Mouse (Mus musculus): ENCODE data around the gene Mn1. TPM values are rescaled to one million over a fixed set of nuclear protein-coding genes. Genes with fewer than 3 reads are reported as not detected.

Gene Mn1
- total and polyA plus RNA-seq, 3 experiments = not detected

- Histone ChIP-seq H3K27ac (ENCODE audit: control insufficient read depth, low read depth, low read length) (no peak overlapping the region), H3K4me1 (ENCODE audit: control insufficient read depth in 1 of 2, insufficient read depth in 2 of 2, low read length in 2 of 2) (no peaks in the 10 kb centered on the region), H3K4me3 (ENCODE audit: control insufficient read depth in 1 of 2, insufficient read depth in 1 of 2, low read depth in 2 of 2, low read length in 2 of 2) (no peak overlapping the region), H3K79me2 (ENCODE audit: control insufficient read depth, insufficient read depth, low read length, poor library complexity) (no peaks in the 10 kb centered on the region), H3K9ac (ENCODE audit: control insufficient read depth, low read depth, low read length, poor library complexity, severe bottlenecking) (no peak overlapping the region), H3K36me3 (ENCODE audit: control insufficient read depth in 1 of 2, insufficient read depth in 2 of 2, low read length in 2 of 2) (peaks cover 0 to 29% of the 10 kb centered on the region in 2 experiments; a peak in 2 of 4 replicates), H3K27me3 (ENCODE audit: control insufficient read depth in 1 of 2, insufficient read depth in 2 of 2, low read length in 2 of 2) (no peaks in the 10 kb centered on the region), H3K9me3 (replicated peaks; ENCODE audit: insufficient read depth, low read length) (no peaks in the 10 kb centered on the region)
- DNase-seq (ENCODE audit: low read depth, low spot score) = no peak
- no peak for TF ChIP-seq TCF12 (IDR thresholded peaks at IDR 0.05; ENCODE audit: low read depth, low read length)
- no peak for TF ChIP-seq CTCF (IDR thresholded peaks at IDR 0.05 in 2 of 3, conservative IDR thresholded peaks at IDR 0.05 in 1 of 3; ENCODE audit: control insufficient read depth in 1 of 3, insufficient read depth in 1 of 3, low read depth in 2 of 3, low read length in 3 of 3, poor library complexity in 1 of 3, severe bottlenecking in 1 of 3)
- TF ChIP-seq GABPA (IDR thresholded peaks at IDR 0.05; ENCODE audit: low read depth, low read length) = no peak
- no peak for TF ChIP-seq MEF2A (IDR thresholded peaks at IDR 0.05; ENCODE audit: extremely low read depth, insufficient replicate concordance, low read depth, low read length, poor library complexity, severe bottlenecking)
- TF ChIP-seq ZMIZ1 (IDR thresholded peaks at IDR 0.05; ENCODE audit: low read depth, low read length) = no peak
- TF ChIP-seq RAD21 (IDR thresholded peaks at IDR 0.05; ENCODE audit: low read depth, low read length) = no peak
- TF ChIP-seq TAL1 (IDR thresholded peaks at IDR 0.05; ENCODE audit: low read length) = no peak
- no peak for TF ChIP-seq MYC (IDR thresholded peaks at IDR 0.05; ENCODE audit: low read depth, low read length)
- TF ChIP-seq ZC3H11A (IDR thresholded peaks at IDR 0.05; ENCODE audit: low read depth, low read length) = no peak
- TF ChIP-seq POLR2A (IDR thresholded peaks at IDR 0.05; ENCODE audit: control insufficient read depth in 1 of 2, insufficient read depth in 1 of 2, low read depth in 1 of 2, low read length in 2 of 2, poor library complexity in 1 of 2) = no peak
- TF ChIP-seq ZKSCAN1 (IDR thresholded peaks at IDR 0.05; ENCODE audit: low read depth, low read length) = no peak
- no peak for TF ChIP-seq E2F4 (IDR thresholded peaks at IDR 0.05; ENCODE audit: borderline replicate concordance, low read depth, low read length)
- TF ChIP-seq MXI1 (IDR thresholded peaks at IDR 0.05; ENCODE audit: low read depth, low read length) = no peak
- TF ChIP-seq RCOR1 (IDR thresholded peaks at IDR 0.05; ENCODE audit: low read depth, low read length) = no peak
- TF ChIP-seq BHLHE40 (IDR thresholded peaks at IDR 0.05; ENCODE audit: borderline replicate concordance, low read depth, low read length) = no peak
Observed at GRCm38 (mm10) chr5:111368576-111368975, 48.6 kb upstream of the Mn1 start.

GRCm38 (mm10) chr5:111375616-111376015 is 41.5 kb upstream of the Mn1 start:
- no peaks in the 10 kb centered on the region for H3K9me3 ChIP-seq (replicated peaks; ENCODE audit: insufficient read depth, low read length)
- no peak overlapping the region for H3K27ac ChIP-seq (ENCODE audit: control insufficient read depth, low read depth, low read length)
- DNase-seq (ENCODE audit: low read depth, low spot score) = no peak
- peaks cover 0 to 25% of the 10 kb centered on the region in 2 experiments; a peak in 2 of 4 replicates for H3K36me3 ChIP-seq (ENCODE audit: control insufficient read depth in 1 of 2, insufficient read depth in 2 of 2, low read length in 2 of 2)
- H3K27me3 ChIP-seq (ENCODE audit: control insufficient read depth in 1 of 2, insufficient read depth in 2 of 2, low read length in 2 of 2) = no peaks in the 10 kb centered on the region
- H3K9ac ChIP-seq (ENCODE audit: control insufficient read depth, low read depth, low read length, poor library complexity, severe bottlenecking) = no peak overlapping the region
- TF ChIP-seq HCFC1 (IDR thresholded peaks at IDR 0.05; ENCODE audit: low read depth, low read length) = no peak
- no peak for TF ChIP-seq ZMIZ1 (IDR thresholded peaks at IDR 0.05; ENCODE audit: low read depth, low read length)
- TF ChIP-seq NRF1 (IDR thresholded peaks at IDR 0.05; ENCODE audit: insufficient read depth, low read depth, low read length, poor library complexity, severe bottlenecking) = no peak
- TF ChIP-seq MYC (IDR thresholded peaks at IDR 0.05; ENCODE audit: low read depth, low read length) = no peak
- TF ChIP-seq MAZ (IDR thresholded peaks at IDR 0.05; ENCODE audit: low read depth, low read length) = no peak
- TF ChIP-seq TCF12 (IDR thresholded peaks at IDR 0.05; ENCODE audit: low read depth, low read length) = no peak
- no peaks in the 10 kb centered on the region for H3K4me1 ChIP-seq (ENCODE audit: control insufficient read depth in 1 of 2, insufficient read depth in 2 of 2, low read length in 2 of 2)
- H3K4me3 ChIP-seq (ENCODE audit: control insufficient read depth in 1 of 2, insufficient read depth in 1 of 2, low read depth in 2 of 2, low read length in 2 of 2) = no peak overlapping the region
- H3K79me2 ChIP-seq (ENCODE audit: control insufficient read depth, insufficient read depth, low read length, poor library complexity) = no peaks in the 10 kb centered on the region

Measured in MEL (cell line).